Mouse (Mus musculus): Measurements from ENCODE around the gene Ppp1r7. TPM values are rescaled to one million over a fixed set of nuclear protein-coding genes. Genes with fewer than 3 reads are reported as not detected.
"Not testable (repeated sequence)": the region's sequence is repeated elsewhere in the genome, so short reads cannot be mapped to it uniquely, and the experiment has no call there.

Ppp1r7 gene
- polyA plus RNA-seq (2016; fragmentation: Nextera tagmentation; extraction: Ambion mirVana): 74.2 and 78.5 TPM in 2 replicates

- no peaks in the 10 kb centered on the region for H3K27me3 ChIP-seq (ENCODE audit: insufficient read depth, poor library complexity, severe bottlenecking)
- under 1% methylated on average over 63 of the region's 63 CpGs for WGBS
- peaks cover 24% of the 10 kb centered on the region for H3K4me1 ChIP-seq (replicated peaks)
- H3K27ac ChIP-seq: peak within 1 kb of the TSS; percentile 92
- peak within 1 kb of the TSS; percentile 96 for H3K4me3 ChIP-seq
- peaks cover 23% of the 10 kb centered on the region for H3K36me3 ChIP-seq
- peak; percentile 98 for DNase-seq (ENCODE audit: low spot score)
- no peaks in the 10 kb centered on the region for H3K9me3 ChIP-seq
These were observed at the start of gene Ppp1r7, which contains the start of gene Pask for GRCm38 (mm10) chr1:93342648-93343503. Gene Ppp1r7 (plus strand): TSS chr1:93342854. Gene Pask (minus strand): TSS chr1:93343482.

GRCm38 (mm10) chr1:93294491-93294890, 48.2 kb upstream of the Ppp1r7 start:
- peaks cover 41% of the 10 kb centered on the region for H3K36me3 ChIP-seq
- not testable (repeated sequence) for H3K4me1 ChIP-seq (replicated peaks); DNase-seq (ENCODE audit: low spot score); H3K27ac ChIP-seq; H3K4me3 ChIP-seq; H3K9me3 ChIP-seq; H3K27me3 ChIP-seq (ENCODE audit: insufficient read depth, poor library complexity, severe bottlenecking)
- WGBS: 85% methylated on average over 3 of the region's 3 CpGs

GRCm38 (mm10) chr1:93299791-93300190, 42.9 kb upstream of the Ppp1r7 start:
- Histone ChIP-seq H3K4me3 (no peak overlapping the region), H3K27ac (no peak overlapping the region), H3K4me1 (replicated peaks) (peaks cover 7% of the 10 kb centered on the region), H3K9me3 (no peaks in the 10 kb centered on the region), H3K36me3 (peaks cover 94% of the 10 kb centered on the region), H3K27me3 (ENCODE audit: insufficient read depth, poor library complexity, severe bottlenecking) (no peaks in the 10 kb centered on the region)
- no peak for DNase-seq (ENCODE audit: low spot score)
- 89% methylated on average over 4 of the region's 4 CpGs for WGBS

- no peaks in the 10 kb centered on the region for H3K9me3 ChIP-seq
- peaks cover 14% of the 10 kb centered on the region for H3K4me1 ChIP-seq (replicated peaks)
- 89% methylated on average over 3 of the region's 3 CpGs for WGBS
- no peak overlapping the region for H3K27ac ChIP-seq
- DNase-seq (ENCODE audit: low spot score): no peak
- no peak overlapping the region for H3K4me3 ChIP-seq
- peaks cover 92% of the 10 kb centered on the region for H3K36me3 ChIP-seq
- H3K27me3 ChIP-seq (ENCODE audit: insufficient read depth, poor library complexity, severe bottlenecking): no peaks in the 10 kb centered on the region
These were observed 42.1 kb upstream of the Ppp1r7 start for GRCm38 (mm10) chr1:93300578-93300977.

- peaks cover 18% of the 10 kb centered on the region for H3K4me1 ChIP-seq (replicated peaks)
- no peaks in the 10 kb centered on the region for H3K27me3 ChIP-seq (ENCODE audit: insufficient read depth, poor library complexity, severe bottlenecking)
- peak within 1 kb of the TSS; percentile 86 for H3K27ac ChIP-seq
- H3K36me3 ChIP-seq: peaks cover 64% of the 10 kb centered on the region
- DNase-seq (ENCODE audit: low spot score): peak; percentile 82
- 7% methylated on average over 36 of the region's 36 CpGs for WGBS
- peak within 1 kb of the TSS; percentile 77 for H3K4me3 ChIP-seq
- H3K9me3 ChIP-seq: no peaks in the 10 kb centered on the region
These were observed 36.9 kb upstream of the Ppp1r7 start, which contains the start of gene Mterf4 for GRCm38 (mm10) chr1:93305581-93306337. Gene Mterf4 (minus strand): TSS chr1:93305915.

- H3K9me3 ChIP-seq: no peaks in the 10 kb centered on the region
- no peaks in the 10 kb centered on the region for H3K27me3 ChIP-seq (ENCODE audit: insufficient read depth, poor library complexity, severe bottlenecking)
- H3K4me1 ChIP-seq (replicated peaks): no peaks in the 10 kb centered on the region
- DNase-seq (ENCODE audit: low spot score): no peak
- 94% methylated on average over 6 of the region's 6 CpGs for WGBS
- peaks cover 99% of the 10 kb centered on the region for H3K36me3 ChIP-seq
- no peak overlapping the region for H3K27ac ChIP-seq
- H3K4me3 ChIP-seq: no peak overlapping the region
These were observed 18.7 kb upstream of the Ppp1r7 start for GRCm38 (mm10) chr1:93323973-93324372.

- H3K27ac ChIP-seq: no peak overlapping the region
- H3K36me3 ChIP-seq: peaks cover 99% of the 10 kb centered on the region
- H3K9me3 ChIP-seq: no peaks in the 10 kb centered on the region
- no peaks in the 10 kb centered on the region for H3K27me3 ChIP-seq (ENCODE audit: insufficient read depth, poor library complexity, severe bottlenecking)
- DNase-seq (ENCODE audit: low spot score): no peak
- H3K4me3 ChIP-seq: no peak overlapping the region
- WGBS: 89% methylated on average over 3 of the region's 3 CpGs
- H3K4me1 ChIP-seq (replicated peaks): peaks cover 9% of the 10 kb centered on the region
These were observed 16.2 kb upstream of the Ppp1r7 start for GRCm38 (mm10) chr1:93326446-93326845.

GRCm38 (mm10) chr1:93334621-93335020, 8.0 kb upstream of the Ppp1r7 start:
- no peak overlapping the region for H3K4me3 ChIP-seq
- 79% methylated on average over 2 of the region's 2 CpGs for WGBS
- H3K27me3 ChIP-seq (ENCODE audit: insufficient read depth, poor library complexity, severe bottlenecking): no peaks in the 10 kb centered on the region
- H3K9me3 ChIP-seq: no peaks in the 10 kb centered on the region
- DNase-seq (ENCODE audit: low spot score): no peak
- peaks cover 79% of the 10 kb centered on the region for H3K36me3 ChIP-seq
- peaks cover 4% of the 10 kb centered on the region; the same call in 1 of the 2 replicates for H3K4me1 ChIP-seq (replicated peaks)
- H3K27ac ChIP-seq: no peak overlapping the region

- Histone ChIP-seq H3K4me1 (replicated peaks) (peaks cover 24% of the 10 kb centered on the region), H3K9me3 (no peaks in the 10 kb centered on the region), H3K36me3 (peaks cover 30% of the 10 kb centered on the region), H3K27me3 (ENCODE audit: insufficient read depth, poor library complexity, severe bottlenecking) (no peaks in the 10 kb centered on the region), H3K27ac (peak overlapping the region; percentile 92), H3K4me3 (peak overlapping the region; percentile 96)
- peak; percentile 94 for DNase-seq (ENCODE audit: low spot score)
- under 1% methylated on average over 39 of the region's 39 CpGs for WGBS
These were observed 922 bp downstream of the Ppp1r7 start for GRCm38 (mm10) chr1:93343504-93344047.

- Histone ChIP-seq H3K4me1 (replicated peaks) (peaks cover 13% of the 10 kb centered on the region), H3K36me3 (peaks cover 66% of the 10 kb centered on the region), H3K9me3 (no peaks in the 10 kb centered on the region), H3K27me3 (ENCODE audit: insufficient read depth, poor library complexity, severe bottlenecking) (no peaks in the 10 kb centered on the region), H3K27ac (no peak overlapping the region), H3K4me3 (no peak overlapping the region)
- no peak for DNase-seq (ENCODE audit: low spot score)
- WGBS: 95% methylated on average over 5 of the region's 5 CpGs
These were observed 4.5 kb downstream of the Ppp1r7 start for GRCm38 (mm10) chr1:93347176-93347575.

- WGBS: 87% methylated on average over 4 of the region's 4 CpGs
- Histone ChIP-seq H3K36me3 (peaks cover 91% of the 10 kb centered on the region), H3K4me1 (replicated peaks) (peaks cover 4% of the 10 kb centered on the region; the same call in 1 of the 2 replicates)
These were observed 7.0 kb downstream of the Ppp1r7 start for GRCm38 (mm10) chr1:93349701-93350100.

GRCm38 (mm10) chr1:93352724-93353123, 10.1 kb downstream of the Ppp1r7 start:
- 92% methylated on average over 2 of the region's 2 CpGs for WGBS
- Histone ChIP-seq H3K4me3 (no peak overlapping the region), H3K27ac (no peak overlapping the region), H3K36me3 (peaks cover 100% of the 10 kb centered on the region), H3K9me3 (no peaks in the 10 kb centered on the region), H3K4me1 (replicated peaks) (no peaks in the 10 kb centered on the region), H3K27me3 (ENCODE audit: insufficient read depth, poor library complexity, severe bottlenecking) (no peaks in the 10 kb centered on the region)
- DNase-seq (ENCODE audit: low spot score): no peak

More at GRCm38 (mm10) chr1:93349701-93350100, 7.0 kb downstream of the Ppp1r7 start:
- H3K27me3 ChIP-seq (ENCODE audit: insufficient read depth, poor library complexity, severe bottlenecking): no peaks in the 10 kb centered on the region
- no peak overlapping the region for H3K27ac ChIP-seq
- DNase-seq (ENCODE audit: low spot score): no peak
- H3K4me3 ChIP-seq: no peak overlapping the region
- no peaks in the 10 kb centered on the region for H3K9me3 ChIP-seq
